Mouse (Mus musculus): ENCODE data around the gene Gpr135.
"Not testable (repeated sequence)": the region's sequence is repeated elsewhere in the genome, so short reads cannot be mapped to it uniquely, and the experiment has no call there.

Gene Gpr135

DNA sequence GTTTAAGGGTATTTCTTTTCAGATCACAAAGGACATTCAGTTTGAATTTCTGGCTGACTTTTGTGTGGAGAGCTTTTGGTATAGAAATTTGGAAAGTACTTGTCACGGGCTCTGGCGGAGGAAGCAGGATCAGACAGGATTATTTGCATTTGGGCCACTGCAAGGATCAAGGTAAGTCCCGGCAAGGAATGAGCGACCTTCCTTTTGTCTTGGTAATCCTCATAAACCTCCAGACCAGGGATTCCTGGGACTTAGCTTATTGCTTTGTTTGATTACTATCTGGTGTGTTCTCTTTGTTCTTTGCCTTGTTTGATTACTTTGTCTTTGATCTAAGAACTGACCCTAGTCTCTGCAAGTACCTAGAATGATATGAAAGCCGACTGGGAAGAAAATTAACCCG lies 17.1 kb downstream of the Gpr135 start:
- in situ Hi-C loops (cut with MboI, MseI), result no loop called here

DNA sequence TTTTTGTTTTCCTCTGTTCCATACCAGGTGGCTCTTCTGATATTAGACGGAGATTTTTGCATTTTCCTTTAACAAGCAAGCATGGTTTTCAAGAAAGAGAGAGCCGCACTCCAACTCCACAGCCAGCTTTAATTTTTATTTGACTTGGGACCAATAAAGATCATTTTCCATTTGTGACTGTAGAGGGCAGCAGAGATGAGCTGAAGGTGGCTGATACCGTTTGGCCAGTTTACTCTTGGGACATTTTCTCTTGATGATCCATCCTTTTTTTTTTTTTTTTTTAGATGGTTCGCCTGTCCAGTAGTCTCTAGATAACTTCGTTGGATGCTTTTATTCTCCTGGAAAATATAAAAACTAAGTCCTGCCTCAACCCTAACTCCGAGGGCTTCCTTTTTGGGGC lies 17.6 kb downstream of the Gpr135 start:
- in situ Hi-C loops (cut with MboI, MseI), result no loop called here

DNA sequence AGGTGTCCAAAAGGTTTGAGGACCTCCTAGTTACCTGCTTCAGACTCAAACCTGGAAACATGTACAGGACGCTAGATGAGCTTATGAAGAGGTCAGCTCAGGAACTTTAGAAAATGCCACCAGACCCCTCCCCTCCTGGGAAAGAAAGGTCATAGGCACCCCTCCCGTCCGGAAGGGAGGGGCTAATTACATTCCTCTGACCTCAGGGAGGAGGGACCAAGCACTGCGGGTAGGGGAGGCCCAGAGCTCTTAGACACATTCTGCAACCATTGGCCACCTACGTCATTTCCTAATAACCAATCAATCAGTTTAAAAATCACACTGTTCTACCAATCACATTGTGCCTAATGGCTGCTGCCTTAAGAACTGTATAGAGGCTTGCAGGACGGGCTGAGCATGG lies 18.4 kb downstream of the Gpr135 start:
- in situ Hi-C loops (cut with MboI, MseI), result no loop called here

DNA sequence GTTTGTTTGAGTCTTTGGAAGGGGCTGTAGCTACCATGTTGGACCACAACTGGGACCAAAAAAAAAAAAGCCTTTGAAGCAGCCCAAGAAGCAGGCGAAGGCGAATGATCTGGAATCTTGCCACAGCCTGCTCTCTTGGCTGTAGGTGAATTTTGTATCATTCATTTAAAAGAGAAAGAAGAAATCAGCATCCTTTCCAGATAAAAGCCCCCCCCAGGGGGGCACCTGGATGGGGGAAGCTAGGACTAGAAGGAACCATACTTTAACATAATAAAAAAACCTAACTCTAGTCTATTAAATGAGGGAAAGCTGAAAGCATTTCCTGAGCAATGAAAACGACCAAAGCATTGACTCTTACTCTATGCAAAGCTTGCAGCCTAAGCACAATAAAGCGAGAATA lies 20.1 kb downstream of the Gpr135 start:
- in situ Hi-C loops (cut with MboI, MseI), result no loop called here

DNA sequence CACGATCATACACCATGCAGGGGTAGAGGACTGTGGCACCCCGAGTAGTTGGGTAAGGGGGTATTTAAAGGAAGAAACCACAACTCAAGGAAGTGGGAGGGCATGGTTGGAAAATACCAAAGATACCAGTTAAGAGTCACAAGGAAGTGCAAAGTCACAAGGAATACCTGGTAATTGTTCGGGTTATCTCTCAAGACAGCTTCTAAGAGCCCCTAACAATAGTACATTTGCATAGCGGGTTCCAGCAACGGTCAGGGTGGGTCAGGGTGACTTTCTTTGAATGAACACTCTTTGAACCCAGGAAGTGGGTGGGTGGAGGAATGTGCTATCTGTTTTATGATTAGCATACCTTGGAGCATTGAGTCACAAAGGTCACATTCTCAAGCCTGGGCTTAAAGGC lies 20.8 kb downstream of the Gpr135 start:
- in situ Hi-C loops (cut with MboI, MseI), result not testable (repeated sequence)

DNA sequence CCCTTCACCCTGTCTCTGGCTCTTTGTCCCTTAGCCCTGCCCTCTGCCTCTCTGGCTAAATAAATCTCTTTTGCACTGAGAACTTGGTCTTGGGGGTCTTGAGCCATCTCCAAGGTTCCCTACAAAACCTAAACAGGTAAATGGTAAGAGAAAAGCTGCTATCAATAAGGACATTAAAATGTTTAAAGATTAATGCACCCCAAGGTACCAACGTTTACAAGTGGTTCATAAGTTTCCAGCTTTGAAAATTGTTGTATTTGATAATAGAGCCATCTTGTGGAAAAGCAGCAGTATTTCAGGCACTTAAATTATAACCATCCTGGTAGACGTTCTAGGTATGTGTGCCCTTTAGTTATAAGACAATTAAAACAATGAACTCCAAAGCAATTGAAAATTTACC lies 23.4 kb downstream of the Gpr135 start:
- in situ Hi-C loops (cut with MboI, MseI), result loop anchor here (5.0 kb wide), 1 partner anchor 280 kb away; no protein-coding TSS in a partner anchor

DNA sequence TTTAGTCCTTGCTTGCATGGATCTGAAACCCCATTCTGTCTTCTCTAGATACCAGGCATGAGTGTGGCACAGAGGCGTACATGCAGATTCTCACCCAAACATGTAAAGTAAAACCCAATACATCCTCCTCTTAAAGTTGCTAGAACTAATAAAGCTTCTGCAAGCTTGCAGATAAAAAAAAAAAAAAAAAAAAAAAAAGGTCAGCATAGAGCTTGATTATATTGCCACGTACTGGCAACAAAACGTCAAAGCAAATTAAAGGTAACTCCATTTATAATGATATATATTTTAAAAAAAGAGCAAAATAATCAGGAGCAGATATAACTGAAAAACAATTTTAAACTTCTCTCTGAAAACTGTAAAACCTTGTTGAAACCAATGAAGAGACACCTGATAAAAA lies 29.7 kb downstream of the Gpr135 start:
- in situ Hi-C loops (cut with MboI, MseI), result no loop called here

DNA sequence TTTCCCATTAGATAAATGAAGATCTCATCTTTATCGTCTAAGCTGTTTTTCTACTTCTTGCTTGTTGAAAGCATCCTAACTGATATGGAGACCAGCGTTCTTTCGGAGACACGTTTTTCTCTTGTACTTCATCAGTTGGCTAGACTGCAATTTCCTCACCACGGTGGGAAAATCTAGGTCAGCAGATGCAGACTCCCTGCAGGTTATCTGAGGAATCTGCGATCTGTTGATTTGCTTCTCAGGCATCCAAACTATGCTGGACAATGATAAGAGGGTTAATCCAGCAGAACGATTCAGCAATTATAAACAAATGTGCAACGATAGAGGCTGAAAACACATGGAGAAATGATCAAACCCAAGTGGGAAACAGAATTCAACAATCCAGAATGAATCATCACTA lies 31.4 kb downstream of the Gpr135 start:
- in situ Hi-C loops (cut with MboI, MseI), result loop anchor here (10.0 kb wide), 1 partner anchor 625 kb away; no protein-coding TSS in a partner anchor

DNA sequence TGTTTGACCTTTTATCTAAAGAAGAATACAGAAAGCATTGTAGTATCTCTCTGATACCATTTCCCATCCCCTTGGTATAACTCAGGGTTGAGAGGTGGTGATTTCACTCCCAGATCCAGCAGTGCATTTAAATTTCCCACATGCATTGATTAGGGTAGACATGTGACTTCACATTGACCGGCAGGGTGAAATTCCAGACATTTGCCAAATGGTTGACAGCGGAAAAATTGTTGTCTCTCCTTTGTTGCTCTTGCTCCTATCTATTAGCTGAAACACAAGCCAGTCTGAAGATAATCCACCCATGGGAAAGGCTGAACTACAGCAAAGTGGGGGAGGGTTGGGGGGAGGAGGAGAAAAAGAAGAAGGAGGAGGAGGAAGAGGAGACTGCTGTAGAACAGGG lies 32.1 kb downstream of the Gpr135 start:
- in situ Hi-C loops (cut with MboI, MseI), result loop anchor here (10.0 kb wide), 1 partner anchor 624 kb away; no protein-coding TSS in a partner anchor

DNA sequence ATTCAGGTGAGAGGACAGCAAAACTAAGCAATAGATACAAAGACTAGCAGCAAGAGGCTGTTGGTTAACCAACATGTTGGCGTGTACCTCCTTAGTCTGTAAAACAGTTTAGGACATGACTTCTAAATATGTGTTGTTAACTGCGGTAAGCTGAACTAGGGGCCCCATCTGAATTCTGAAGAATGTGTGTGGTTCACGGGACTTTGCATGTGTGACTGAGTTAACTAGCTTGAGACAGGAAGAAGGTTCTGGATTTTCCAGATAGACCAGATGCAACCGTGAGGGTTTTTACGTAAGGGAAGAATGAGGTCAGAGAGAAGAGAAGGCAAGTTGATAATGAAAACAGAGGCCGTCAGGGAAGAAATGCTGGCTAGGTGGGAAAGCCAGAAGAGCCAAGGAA lies 33.9 kb downstream of the Gpr135 start:
- in situ Hi-C loops (cut with MboI, MseI), result loop anchor here (10.0 kb wide), 1 partner anchor 622 kb away; no protein-coding TSS in a partner anchor

DNA sequence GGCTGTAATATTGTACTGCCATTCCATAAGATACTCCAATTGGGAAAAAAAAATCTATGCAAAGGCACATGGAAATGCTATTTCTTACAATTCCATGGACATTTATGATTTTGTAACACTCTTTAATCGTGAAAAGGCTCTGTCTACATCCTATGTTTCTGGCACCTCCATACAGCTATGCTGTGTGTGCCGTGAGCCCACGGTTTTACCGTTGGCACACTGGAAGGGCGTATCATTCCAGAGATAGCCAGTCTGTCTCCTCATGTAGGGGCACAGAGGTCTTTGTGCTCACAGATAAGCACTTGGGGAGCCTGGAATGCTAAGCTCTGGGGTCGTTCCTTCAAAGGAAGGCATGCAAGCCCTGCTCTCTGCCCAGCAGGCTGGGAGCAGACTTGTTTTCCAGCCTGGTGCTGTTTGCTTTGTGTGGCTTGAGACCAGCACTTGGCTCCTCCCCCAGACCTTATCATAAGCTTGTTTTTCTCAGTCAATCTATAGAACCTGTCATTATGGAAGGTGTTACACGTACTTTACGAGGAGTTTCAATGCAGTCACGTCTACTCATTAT lies 34.7 kb downstream of the Gpr135 start:
- in situ Hi-C loops (cut with MboI, MseI), result loop anchor here (10.0 kb wide), 1 partner anchor 621 kb away; no protein-coding TSS in a partner anchor

DNA sequence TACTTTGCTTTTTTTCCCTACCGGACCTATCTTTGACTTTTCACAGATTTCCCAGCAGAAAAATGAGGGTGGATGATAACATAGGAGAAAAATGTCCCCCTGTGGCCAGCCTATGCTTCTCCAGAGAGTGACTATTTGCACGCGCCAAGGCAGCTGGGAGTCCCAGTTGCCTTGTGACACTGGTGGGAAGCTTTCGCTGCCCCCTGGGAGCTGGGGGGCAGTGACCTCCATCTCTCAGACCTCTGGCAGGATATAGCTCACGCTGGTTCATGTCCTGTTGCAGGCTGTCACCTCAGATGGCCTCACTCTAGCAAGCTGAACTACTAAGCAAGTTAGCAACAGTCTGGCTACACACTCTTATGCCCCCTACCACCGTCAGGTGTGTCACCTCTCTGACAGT lies 39.1 kb downstream of the Gpr135 start:
- in situ Hi-C loops (cut with MboI, MseI), result loop anchor here (10.0 kb wide), 1 partner anchor 617 kb away; no protein-coding TSS in a partner anchor

DNA sequence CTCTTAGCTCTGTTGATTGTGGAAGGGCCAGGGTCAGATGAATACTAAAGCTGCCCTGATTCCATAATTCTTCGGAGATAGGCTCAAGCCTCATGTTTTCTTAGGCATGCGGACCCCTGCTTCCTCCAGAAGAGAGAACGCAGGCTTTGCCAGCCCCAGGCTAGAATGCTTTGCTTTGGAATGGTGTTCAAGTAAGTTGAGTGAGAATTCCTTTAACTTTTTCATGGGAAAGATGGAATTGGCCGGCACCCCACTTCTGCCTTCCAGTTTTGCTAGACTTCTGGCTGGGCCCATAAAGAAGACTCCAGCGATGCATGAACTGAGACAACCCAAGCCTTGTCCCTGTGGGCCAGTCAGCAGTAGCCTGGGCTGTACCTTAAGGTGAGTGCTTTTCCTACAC lies 39.8 kb downstream of the Gpr135 start:
- in situ Hi-C loops (cut with MboI, MseI), result loop anchor here (10.0 kb wide), 1 partner anchor 616 kb away; no protein-coding TSS in a partner anchor

DNA sequence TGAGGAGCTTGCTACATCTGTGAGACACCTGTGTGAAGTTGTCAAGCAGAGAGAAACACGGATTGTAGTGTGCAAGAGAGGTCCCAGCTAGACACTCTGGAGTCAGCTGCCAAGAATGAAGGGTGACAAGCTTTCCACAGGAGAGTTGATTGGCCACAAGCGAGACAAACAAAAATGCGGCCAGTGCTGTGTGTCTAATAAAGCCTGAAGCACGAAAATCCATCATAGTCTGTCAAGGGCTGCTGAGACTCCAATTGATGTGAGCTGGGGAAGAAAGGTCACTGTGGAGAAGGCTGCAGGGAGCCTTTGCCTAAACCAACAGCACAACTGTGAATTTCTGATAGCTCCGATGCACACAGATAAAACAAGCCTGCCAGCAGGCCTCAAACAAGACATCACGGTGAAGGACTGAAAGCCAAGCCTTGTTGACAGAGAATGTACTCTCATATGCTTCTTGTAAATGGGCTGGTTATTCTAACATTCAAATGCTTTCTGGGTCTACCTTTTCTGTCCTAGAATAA lies 45.6 kb downstream of the Gpr135 start:
- in situ Hi-C loops (cut with MboI, MseI), result no loop called here

DNA sequence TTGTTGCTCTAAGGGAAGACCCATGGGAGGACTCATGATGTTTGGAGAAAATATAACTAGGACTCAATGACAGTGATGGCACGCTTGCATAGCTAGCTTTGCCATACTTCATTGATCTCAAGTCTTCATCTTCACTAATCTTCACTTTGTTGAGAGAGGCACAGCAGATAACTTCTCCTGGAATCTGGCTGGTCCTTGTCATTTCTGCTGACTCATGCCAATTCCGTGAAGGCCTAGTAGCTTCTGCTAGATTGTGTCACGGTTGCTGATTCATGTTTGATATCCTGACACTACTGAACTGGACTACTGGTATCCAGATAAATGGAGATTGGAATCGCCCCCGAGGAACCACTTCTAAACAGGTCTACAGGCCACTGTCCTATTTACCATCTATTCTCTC lies 47.4 kb downstream of the Gpr135 start:
- in situ Hi-C loops (cut with MboI, MseI), result no loop called here

DNA sequence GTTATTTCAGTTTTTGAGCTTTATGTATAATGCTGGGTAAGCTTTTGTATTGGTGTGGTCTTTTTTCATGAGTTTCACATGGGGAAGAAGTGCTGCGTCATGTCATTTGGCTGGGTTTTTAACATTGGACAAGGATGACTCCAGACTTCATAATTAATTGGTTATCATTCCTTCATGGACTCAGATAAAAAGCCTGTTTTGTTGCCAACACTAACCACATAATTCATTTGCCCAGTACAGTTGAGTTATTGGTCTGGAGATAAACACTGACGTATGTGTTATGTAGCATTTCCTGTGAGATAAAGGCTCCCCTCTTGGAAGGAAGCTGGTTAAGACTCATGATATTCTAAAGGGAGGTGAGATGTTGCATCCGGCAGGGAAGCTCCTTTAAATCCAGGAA lies 48.1 kb downstream of the Gpr135 start:
- in situ Hi-C loops (cut with MboI, MseI), result no loop called here

DNA sequence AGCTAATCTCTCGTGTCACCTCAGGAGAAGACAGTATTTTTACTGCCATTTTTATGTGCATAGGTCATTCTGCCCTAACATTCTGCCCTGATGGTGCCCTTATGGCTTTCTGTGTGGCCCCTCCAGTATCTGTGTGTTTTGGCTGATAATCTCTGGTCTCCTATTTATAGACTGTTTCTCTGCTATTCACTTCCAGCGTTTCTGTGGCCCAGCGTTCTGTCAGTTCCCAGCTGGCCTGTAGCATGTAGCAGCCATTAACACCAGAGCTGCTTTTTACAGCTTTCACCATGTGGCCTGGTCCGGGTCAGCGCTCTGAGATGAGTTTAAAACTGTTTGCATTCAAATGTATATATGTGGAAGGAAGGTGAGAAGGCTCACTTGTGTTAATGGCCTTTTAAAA lies 49.4 kb downstream of the Gpr135 start:
- in situ Hi-C loops (cut with MboI, MseI), result no loop called here

DNA sequence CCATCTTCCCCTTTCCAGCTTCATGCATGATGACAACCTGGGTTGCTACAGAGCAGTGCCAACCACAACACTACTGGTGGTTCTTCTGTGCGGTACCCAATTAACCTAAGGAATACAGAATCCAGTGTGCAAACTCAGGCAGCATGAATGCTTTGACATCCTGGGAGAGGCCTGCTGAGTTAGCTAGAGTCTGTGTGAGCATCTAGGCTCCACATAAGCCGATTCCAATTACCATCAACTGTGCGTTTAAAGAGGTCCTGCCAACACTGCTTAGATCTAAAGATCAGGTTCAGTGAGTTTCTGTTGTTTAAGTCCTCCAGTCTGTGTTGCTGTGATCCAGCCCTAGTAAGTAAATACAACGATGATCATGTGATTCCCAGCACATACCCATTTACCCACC lies 50.6 kb downstream of the Gpr135 start:
- in situ Hi-C loops (cut with MboI, MseI), result no loop called here
